Mouse (Mus musculus) ES-E14 (cell line): Measurements from ENCODE around the gene H2-Q7. TPM values are rescaled to one million over a fixed set of nuclear protein-coding genes. Genes with fewer than 3 reads are reported as not detected.
"Not testable (repeated sequence)": the region's sequence is repeated elsewhere in the genome, so short reads cannot be mapped to it uniquely, and the experiment has no call there.

Experiments used
- DNase-seq: peaks from one replicate; pipeline ENCODE4 v3.0.0-alpha.2; 2013; ENCODE audit warnings: low read depth, low spot score
- H3K27ac ChIP-seq: 2 replicates; pipeline ENCODE4 v1.5.1; 2012; ENCODE audit warnings: low read depth, mild to moderate bottlenecking, low read length, moderate library complexity, mixed read lengths; ENCODE audit not compliant: poor library complexity, insufficient read depth, severe bottlenecking
- H3K36me3 ChIP-seq: 2 replicates; pipeline ENCODE4 v1.6.1; 2012; ENCODE audit warnings: mild to moderate bottlenecking, low read length, moderate library complexity, mixed read lengths; ENCODE audit not compliant: control insufficient read depth, poor library complexity, insufficient read depth, severe bottlenecking
- H3K4me1 ChIP-seq, 2 experiments: fragments of 150-350 bp in 1 of 2; sonication (generic) in 1 of 2; 2 replicates each; pipeline ENCODE4 v1.6.1; 2012; ENCODE audit warnings: low read length in 2 of 2, mild to moderate bottlenecking in 1 of 2, mixed read lengths in 1 of 2; ENCODE audit not compliant: control insufficient read depth in 2 of 2, insufficient read depth in 2 of 2, poor library complexity in 1 of 2
- H3K4me3 ChIP-seq, 2 experiments: fragments of 150-350 bp in 1 of 2; sonication (generic) in 1 of 2; 2 replicates each; pipeline ENCODE4 v1.5.1; 2012; ENCODE audit warnings: low read length in 2 of 2, low read depth in 1 of 2, mild to moderate bottlenecking in 1 of 2, mixed read lengths in 1 of 2; ENCODE audit not compliant: insufficient read depth in 1 of 2, poor library complexity in 1 of 2, severe bottlenecking in 1 of 2
- H3K9ac ChIP-seq: 2 replicates; pipeline ENCODE4 v1.6.1; 2012; ENCODE audit warnings: low read depth, mild to moderate bottlenecking, low read length, mixed read lengths; ENCODE audit not compliant: poor library complexity, insufficient read depth, severe bottlenecking
- H3K9me3 ChIP-seq: fragments of 150-350 bp; sonication (generic); 2 replicates; pipeline ENCODE4 v1.6.1; 2012; ENCODE audit warnings: low read depth, mild to moderate bottlenecking, low read length; ENCODE audit not compliant: control insufficient read depth, insufficient read depth
- CHD2 ChIP-seq: IDR thresholded peaks from 2 replicates; pipeline ENCODE4 v1.6.1; 2014; ENCODE audit warnings: mild to moderate bottlenecking, low read depth, low read length, inconsistent platforms
- HCFC1 ChIP-seq: IDR thresholded peaks from 2 replicates; pipeline ENCODE4 v1.6.1; 2012; ENCODE audit warnings: low read length, inconsistent platforms, borderline replicate concordance; ENCODE audit not compliant: insufficient read depth
- MAFK ChIP-seq: IDR thresholded peaks from 2 replicates; pipeline ENCODE4 v1.6.1; 2014; ENCODE audit warnings: mild to moderate bottlenecking, low read depth, low read length, inconsistent platforms; ENCODE audit not compliant: insufficient read depth
- ZC3H11A ChIP-seq: IDR thresholded peaks from 2 replicates; pipeline ENCODE4 v1.6.1; 2012; ENCODE audit warnings: low read depth, mild to moderate bottlenecking, inconsistent platforms, low read length, borderline replicate concordance
- ZNF384 ChIP-seq: IDR thresholded peaks from 2 replicates; pipeline ENCODE4 v1.6.1; 2012; ENCODE audit warnings: low read depth, low read length, inconsistent platforms
- in situ Hi-C, 2 experiments: fragments of 600-800 bp; cut with MboI; formaldehyde crosslinking; loops; one replicate each; pipeline ENCODE4 v1.15.1; 2025; ENCODE audit warnings: low sequenced_read_pairs in 2 of 2, inconsistent platforms in 1 of 2; ENCODE audit not compliant: unreplicated experiment in 2 of 2
- total RNA-seq: library from RNA; depleted of rRNA; stranded (reverse); fragments of 300-350 nt; gene quantifications from 2 replicates; pipeline ENCODE4 v1.2.3, GENCODE M21; 2012

The H2-Q7 gene
- total RNA-seq, 1 experiment: 2.1 TPM

- DNase-seq: peak; percentile 74
- H3K9me3 ChIP-seq, in situ Hi-C loops: not testable (repeated sequence)
These were observed 26.7 kb downstream of the H2-Q7 start for GRCm38 (mm10) chr17:35465651-35466050.

GRCm38 (mm10) chr17:35468936-35469335 is 30.0 kb downstream of the H2-Q7 start:
- H3K9me3 ChIP-seq, H3K27ac ChIP-seq, in situ Hi-C loops, DNase-seq, H3K4me1 ChIP-seq, H3K9ac ChIP-seq, H3K36me3 ChIP-seq, H3K4me3 ChIP-seq: not testable (repeated sequence)

More at GRCm38 (mm10) chr17:35465651-35466050, 26.7 kb downstream of the H2-Q7 start:
- not testable (repeated sequence) for H3K4me1 ChIP-seq, H3K4me3 ChIP-seq, H3K27ac ChIP-seq, H3K9ac ChIP-seq, H3K36me3 ChIP-seq
- TF ChIP-seq ZC3H11A: 0 out of 2 replicates have a peak, but pooled peaks have one; percentile 53

- no peak within 1 kb of the TSS for H3K27ac ChIP-seq
- H3K9me3 ChIP-seq: no peaks in the 10 kb centered on the region
- in situ Hi-C loops: no loop called here
- H3K9ac ChIP-seq: peak within 1 kb of the TSS; percentile 50
- TF ChIP-seq MAFK (no peak), CHD2 (no peak), HCFC1 (no peak), ZNF384 (no peak), ZC3H11A (no peak)
- H3K4me1 ChIP-seq: peaks cover 0 to 2% of the 10 kb centered on the region in 2 experiments; a peak in 1 of 4 replicates
- H3K4me3 ChIP-seq: peak within 1 kb of the TSS; percentile 59 to 67
- DNase-seq: no peak
- H3K36me3 ChIP-seq: no peaks in the 10 kb centered on the region
These were observed 31.1 kb downstream of the H2-Q7 start, which contains the start of gene H2-Q10 for GRCm38 (mm10) chr17:35469842-35470751. TSS of gene H2-Q10 (plus strand) at chr17:35470089.

- H3K36me3 ChIP-seq: no peaks in the 10 kb centered on the region
- H3K4me1 ChIP-seq: peaks cover 2 to 14% of the 10 kb centered on the region in 2 experiments; a peak in 3 of 4 replicates
- peak overlapping the region; percentile 62; the same call in 1 of the 2 replicates for H3K9ac ChIP-seq
- no peak overlapping the region for H3K27ac ChIP-seq
- no peaks in the 10 kb centered on the region for H3K9me3 ChIP-seq
- H3K4me3 ChIP-seq: no peak overlapping the region
- DNase-seq: no peak
- TF ChIP-seq CHD2 (no peak), ZNF384 (no peak), HCFC1 (no peak), MAFK (no peak), ZC3H11A (peak; percentile 90; the same call in 1 of the 2 replicates)
- in situ Hi-C loops: no loop called here
These were observed 45.1 kb downstream of the H2-Q7 start for GRCm38 (mm10) chr17:35484066-35484465.

- no peak overlapping the region for H3K4me3 ChIP-seq
- TF ChIP-seq CHD2: no peak
- TF ChIP-seq ZNF384: no peak
- TF ChIP-seq HCFC1: peak; percentile 43; the same call in 1 of the 2 replicates
- no peak for TF ChIP-seq MAFK
- in situ Hi-C loops: no loop called here
- no peaks in the 10 kb centered on the region for H3K36me3 ChIP-seq
- peak; percentile 74 for DNase-seq
- H3K4me1 ChIP-seq: peaks cover 2 to 22% of the 10 kb centered on the region in 2 experiments; a peak in 3 of 4 replicates
- H3K27ac ChIP-seq: peak overlapping the region; percentile 78
- H3K9me3 ChIP-seq: no peaks in the 10 kb centered on the region
- no peak overlapping the region for H3K9ac ChIP-seq
These were observed 46.7 kb downstream of the H2-Q7 start for GRCm38 (mm10) chr17:35485702-35486101.
